Mouse (Mus musculus): Measurements from ENCODE around the gene St8sia4. TPM values are rescaled to one million over a fixed set of nuclear protein-coding genes. Genes with fewer than 3 reads are reported as not detected.
"Not testable (repeated sequence)": the region's sequence is repeated elsewhere in the genome, so short reads cannot be mapped to it uniquely, and the experiment has no call there.

The St8sia4 gene
- total RNA-seq, 2 experiments from 2014 or later: 1.4 to 2.6 TPM

GRCm38 (mm10) chr1:95598108-95598507 lies 69.3 kb downstream of the St8sia4 start:
- DNase-seq (ENCODE audit: low spot score in 2 of 2): no peak

- no peak for DNase-seq (ENCODE audit: low spot score in 2 of 2)
Measured at GRCm38 (mm10) chr1:95596825-95597224, 70.5 kb downstream of the St8sia4 start.

DNA sequence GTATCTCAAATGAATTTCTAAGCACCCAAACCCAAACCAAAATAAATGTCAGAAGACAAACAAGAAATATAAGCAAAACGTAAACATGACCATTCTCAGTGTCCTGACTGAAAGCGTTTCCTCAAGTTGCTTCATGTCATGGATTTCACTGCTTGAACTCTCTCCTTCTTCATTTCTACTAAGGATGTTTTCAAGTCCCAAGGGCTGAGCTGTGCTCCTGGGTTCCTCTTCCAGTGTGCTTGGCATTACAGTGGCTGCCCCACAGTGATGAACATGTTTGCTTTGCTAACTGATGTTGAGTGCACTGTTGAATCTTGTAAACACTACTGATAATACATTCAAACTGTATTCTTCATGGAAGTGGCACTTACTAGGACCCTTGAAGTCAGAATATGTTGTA lies 76.3 kb downstream of the St8sia4 start:
- DNase-seq (ENCODE audit: low spot score in 2 of 2): no peak

- DNase-seq (ENCODE audit: low spot score in 2 of 2): no peak
Measured at GRCm38 (mm10) chr1:95590108-95590507, 77.3 kb downstream of the St8sia4 start.

GRCm38 (mm10) chr1:95589471-95589870 lies 77.9 kb downstream of the St8sia4 start:
- DNase-seq (ENCODE audit: low spot score in 2 of 2): no peak

DNA sequence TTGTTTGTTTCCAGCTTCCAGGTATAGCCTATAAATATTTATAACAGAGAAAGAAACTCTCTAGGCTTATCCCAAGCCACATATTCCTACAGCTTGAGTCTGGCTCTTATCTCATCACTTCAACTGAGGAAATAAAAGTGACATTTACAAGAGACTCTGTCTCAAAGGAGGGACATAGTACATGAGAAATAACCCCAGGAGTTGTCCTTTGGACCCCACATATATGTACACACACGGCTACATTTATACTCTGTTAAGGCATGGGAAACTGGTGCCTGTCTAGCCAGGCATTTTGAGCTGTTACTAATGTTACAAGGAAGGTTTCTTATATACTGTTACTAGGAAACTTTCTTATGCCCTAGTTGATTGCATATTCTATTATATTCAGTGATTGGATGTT lies 84.1 kb downstream of the St8sia4 start:
- no peak for DNase-seq (ENCODE audit: low spot score in 2 of 2)

- no peak for DNase-seq (ENCODE audit: low spot score in 2 of 2)
Measured at GRCm38 (mm10) chr1:95582264-95582663, 85.1 kb downstream of the St8sia4 start.

DNA sequence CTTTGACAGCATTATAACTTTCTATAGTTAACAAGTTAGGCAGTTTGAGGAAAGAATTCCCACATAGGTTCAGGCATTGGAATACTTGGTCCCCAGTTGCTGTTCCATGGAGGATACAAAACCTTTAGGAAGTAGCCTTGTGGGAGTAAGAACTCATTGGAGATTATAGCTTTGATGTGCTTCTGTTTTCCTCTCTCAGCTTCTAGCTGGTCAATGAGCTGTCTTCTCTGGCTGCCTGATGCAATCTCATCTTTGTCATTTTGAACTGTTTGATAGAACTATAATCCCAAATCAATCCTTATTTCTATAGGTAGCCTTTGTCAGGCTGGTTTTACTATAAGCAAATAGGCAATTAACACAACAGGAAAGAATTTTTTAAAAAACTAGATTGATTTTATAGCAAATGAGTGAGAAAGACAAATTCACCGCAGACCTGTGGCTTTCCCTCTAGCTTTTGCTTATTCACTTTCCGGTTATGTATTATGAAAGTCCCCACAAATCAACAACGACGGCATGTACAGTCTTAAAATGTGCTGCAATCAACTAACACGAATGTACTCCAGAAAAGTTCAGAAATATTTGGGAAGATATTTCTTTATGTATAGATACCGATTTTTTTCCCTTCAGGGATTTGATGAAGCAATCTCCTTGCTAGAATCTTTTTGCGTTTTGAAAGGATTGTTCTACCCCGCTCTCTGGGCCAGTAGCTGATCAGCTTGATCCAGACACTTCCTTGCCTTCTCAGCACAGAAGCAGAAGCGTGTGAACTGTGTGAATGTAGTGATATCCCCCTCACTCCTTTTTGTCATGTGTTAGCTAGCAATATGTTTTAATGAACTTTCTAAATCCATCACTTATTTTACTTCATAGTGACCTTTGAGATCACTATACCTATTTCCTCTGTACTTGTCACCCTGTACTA lies 94.5 kb downstream of the St8sia4 start:
- no peak for DNase-seq (ENCODE audit: low spot score in 2 of 2)

DNA sequence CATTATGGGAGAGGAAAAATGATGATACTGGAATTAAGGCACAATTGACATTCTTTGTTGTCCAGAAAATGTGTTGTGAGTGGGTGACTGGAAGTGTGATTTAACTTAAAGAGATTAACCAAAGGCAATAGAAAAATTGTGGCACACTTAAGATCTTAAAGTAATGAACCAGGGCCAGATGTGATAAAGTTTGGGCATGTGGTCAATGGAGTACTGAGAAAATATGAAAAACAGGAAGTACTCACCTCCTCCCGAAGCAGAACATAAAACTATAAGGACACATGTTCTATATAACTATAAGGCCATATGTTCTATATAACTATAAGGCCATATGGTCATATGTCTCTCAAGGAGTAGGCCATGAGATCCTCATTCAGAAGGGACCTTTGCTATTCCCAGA lies 96.3 kb downstream of the St8sia4 start:
- DNase-seq (ENCODE audit: low spot score in 2 of 2): no peak

DNA sequence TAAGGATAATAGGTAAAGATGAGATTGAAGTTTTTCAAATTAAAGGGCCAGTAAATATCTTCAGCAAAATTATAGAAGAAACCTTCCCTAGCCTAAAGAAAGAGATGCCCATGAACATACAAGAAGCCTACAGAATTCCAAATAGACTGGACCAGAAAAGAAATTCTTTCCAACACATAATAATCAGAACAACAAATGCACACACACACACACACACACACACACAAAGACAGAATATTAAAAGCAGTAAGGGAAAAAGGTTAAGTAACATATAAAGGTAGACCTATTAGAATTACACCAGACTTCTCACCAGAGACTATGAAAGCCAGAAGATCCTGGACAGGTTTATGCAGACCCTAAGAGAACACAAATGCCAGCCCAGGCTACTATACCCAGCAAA lies 112.8 kb downstream of the St8sia4 start:
- DNase-seq (ENCODE audit: low spot score in 2 of 2): not testable (repeated sequence)

- DNase-seq (ENCODE audit: low spot score in 2 of 2): no peak
Measured at GRCm38 (mm10) chr1:95541460-95541859, 125.9 kb downstream of the St8sia4 start.

All from adrenal gland, adult 18-20 months (tissue).